Mouse (Mus musculus) heart, embryonic 10.5 days (tissue): ENCODE measurements around the gene 4931406P16Rik. TPM values are rescaled to one million over a fixed set of nuclear protein-coding genes. Genes with fewer than 3 reads are reported as not detected.

Experiments used
- DNase-seq: peaks from one replicate; pipeline ENCODE4 v3.0.0-alpha.2; 2017; ENCODE audit warnings: low spot score
- H3K27ac ChIP-seq: fragments of 300-500 bp; sonication (generic); 2 replicates; pipeline ENCODE4 v1.5.1; 2016; ENCODE audit warnings: mild to moderate bottlenecking
- H3K27me3 ChIP-seq: fragments of 300-500 bp; sonication (generic); 2 replicates; pipeline ENCODE4 v1.6.1; 2016; ENCODE audit warnings: mild to moderate bottlenecking; ENCODE audit not compliant: poor library complexity, insufficient read depth, severe bottlenecking
- H3K36me3 ChIP-seq: fragments of 300-500 bp; sonication (generic); 2 replicates; pipeline ENCODE4 v1.6.1; 2016; ENCODE audit warnings: mild to moderate bottlenecking, moderate library complexity
- H3K4me1 ChIP-seq: fragments of 300-500 bp; sonication (generic); 2 replicates; pipeline ENCODE4 v1.6.1; 2016; ENCODE audit warnings: mild to moderate bottlenecking
- H3K4me3 ChIP-seq: fragments of 300-500 bp; sonication (generic); 2 replicates; pipeline ENCODE4 v1.5.1; 2016; ENCODE audit warnings: mild to moderate bottlenecking, moderate library complexity
- H3K9me3 ChIP-seq: fragments of 300-500 bp; sonication (generic); 2 replicates; pipeline ENCODE4 v1.6.1; 2016; ENCODE audit warnings: mild to moderate bottlenecking, moderate library complexity
- WGBS: fragments of 180-500 bp; shearing (Covaris S2); methylation state at CpG from one replicate; pipeline ENCODE4 v1.1.7; 2016; 5-methylcytosine and 5-hydroxymethylcytosine counted together
- polyA plus RNA-seq: library from polyadenylated mRNA; unstranded; fragments of >200 nt; fragmentation: Nextera tagmentation; extraction: Ambion mirVana; gene quantifications from 2 replicates; pipeline ENCODE4 v1.2.1, GENCODE M21; 2016

Gene 4931406P16Rik
- polyA plus RNA-seq, 1 experiment from 2014 or later = 36.6 TPM

- H3K4me1 ChIP-seq = peaks cover 43% of the 10 kb centered on the region
These were observed 7.9 kb downstream of the 4931406P16Rik start for GRCm38 (mm10) chr7:34305454-34305853.

GRCm38 (mm10) chr7:34302651-34303050 lies 10.7 kb downstream of the 4931406P16Rik start:
- no peaks in the 10 kb centered on the region for H3K27me3 ChIP-seq
- no peaks in the 10 kb centered on the region for H3K9me3 ChIP-seq
- H3K4me3 ChIP-seq = no peak overlapping the region
- DNase-seq = no peak
- 64% methylated on average over 1 of the region's 1 CpGs for WGBS
- H3K36me3 ChIP-seq = peaks cover 15% of the 10 kb centered on the region
- peak overlapping the region; percentile 4; the same call in 1 of the 2 replicates for H3K27ac ChIP-seq
- peaks cover 26% of the 10 kb centered on the region for H3K4me1 ChIP-seq

More at GRCm38 (mm10) chr7:34305454-34305853, 7.9 kb downstream of the 4931406P16Rik start:
- no peak overlapping the region for H3K27ac ChIP-seq
- DNase-seq = no peak
- H3K9me3 ChIP-seq = no peaks in the 10 kb centered on the region
- no peaks in the 10 kb centered on the region for H3K27me3 ChIP-seq
- no peak overlapping the region for H3K4me3 ChIP-seq
- 43% methylated on average over 4 of the region's 4 CpGs for WGBS
- peaks cover 15% of the 10 kb centered on the region for H3K36me3 ChIP-seq

- 71% methylated on average over 3 of the region's 3 CpGs for WGBS
- DNase-seq = no peak
- H3K4me3 ChIP-seq = no peak overlapping the region
- H3K27me3 ChIP-seq = no peaks in the 10 kb centered on the region
- no peaks in the 10 kb centered on the region for H3K9me3 ChIP-seq
- H3K36me3 ChIP-seq = peaks cover 15% of the 10 kb centered on the region
- H3K4me1 ChIP-seq = peaks cover 22% of the 10 kb centered on the region
- H3K27ac ChIP-seq = 0 out of 2 replicates have a peak overlapping the region, but pooled peaks have one; percentile 69
These were observed 11.4 kb downstream of the 4931406P16Rik start for GRCm38 (mm10) chr7:34301952-34302351.

GRCm38 (mm10) chr7:34298818-34299217 lies 14.5 kb downstream of the 4931406P16Rik start:
- peaks cover 22% of the 10 kb centered on the region for H3K36me3 ChIP-seq
- H3K4me3 ChIP-seq = no peak overlapping the region
- 81% methylated on average over 2 of the region's 2 CpGs for WGBS
- peaks cover 14% of the 10 kb centered on the region for H3K4me1 ChIP-seq
- no peaks in the 10 kb centered on the region for H3K9me3 ChIP-seq
- no peaks in the 10 kb centered on the region for H3K27me3 ChIP-seq
- H3K27ac ChIP-seq = no peak overlapping the region
- no peak for DNase-seq

- 85% methylated on average over 3 of the region's 3 CpGs for WGBS
- Histone ChIP-seq H3K4me3 (no peak overlapping the region), H3K27me3 (no peaks in the 10 kb centered on the region), H3K27ac (no peak overlapping the region), H3K9me3 (no peaks in the 10 kb centered on the region), H3K36me3 (peaks cover 7% of the 10 kb centered on the region; the same call in 1 of the 2 replicates), H3K4me1 (peaks cover 14% of the 10 kb centered on the region)
- DNase-seq = no peak
These were observed 17.2 kb downstream of the 4931406P16Rik start for GRCm38 (mm10) chr7:34296124-34296523.

GRCm38 (mm10) chr7:34292633-34293032 lies 20.7 kb downstream of the 4931406P16Rik start:
- WGBS = 91% methylated on average over 2 of the region's 2 CpGs
- peaks cover 6% of the 10 kb centered on the region; the same call in 1 of the 2 replicates for H3K36me3 ChIP-seq
- peaks cover 18% of the 10 kb centered on the region for H3K4me1 ChIP-seq
- H3K4me3 ChIP-seq = no peak overlapping the region
- no peaks in the 10 kb centered on the region for H3K9me3 ChIP-seq
- H3K27me3 ChIP-seq = no peaks in the 10 kb centered on the region
- no peak for DNase-seq
- no peak overlapping the region for H3K27ac ChIP-seq

- no peak for DNase-seq
- Histone ChIP-seq H3K4me3 (no peak overlapping the region), H3K27me3 (no peaks in the 10 kb centered on the region), H3K9me3 (no peaks in the 10 kb centered on the region), H3K36me3 (peaks cover 6% of the 10 kb centered on the region; the same call in 1 of the 2 replicates), H3K27ac (peak overlapping the region; percentile 29; the same call in 1 of the 2 replicates), H3K4me1 (peaks cover 16% of the 10 kb centered on the region)
- WGBS = 53% methylated on average over 1 of the region's 1 CpGs
These were observed 22.1 kb downstream of the 4931406P16Rik start for GRCm38 (mm10) chr7:34291265-34291664.

- no peak for DNase-seq
- Histone ChIP-seq H3K4me1 (peaks cover 11% of the 10 kb centered on the region; the same call in 1 of the 2 replicates), H3K27me3 (no peaks in the 10 kb centered on the region), H3K4me3 (no peak overlapping the region), H3K36me3 (peaks cover 7% of the 10 kb centered on the region), H3K9me3 (no peaks in the 10 kb centered on the region), H3K27ac (peak overlapping the region; percentile 29; the same call in 1 of the 2 replicates)
These were observed 22.8 kb downstream of the 4931406P16Rik start for GRCm38 (mm10) chr7:34290450-34291151.

GRCm38 (mm10) chr7:34277656-34278055 lies 35.7 kb downstream of the 4931406P16Rik start:
- H3K36me3 ChIP-seq = peaks cover 25% of the 10 kb centered on the region; the same call in 1 of the 2 replicates
- H3K27me3 ChIP-seq = no peaks in the 10 kb centered on the region
- H3K9me3 ChIP-seq = no peaks in the 10 kb centered on the region
- no peaks in the 10 kb centered on the region for H3K4me1 ChIP-seq
- WGBS = 94% methylated on average over 2 of the region's 2 CpGs
- no peak overlapping the region for H3K4me3 ChIP-seq
- H3K27ac ChIP-seq = no peak overlapping the region
- no peak for DNase-seq

- Histone ChIP-seq H3K27ac (no peak overlapping the region), H3K4me3 (no peak overlapping the region), H3K4me1 (0 out of 2 replicates have a peak, but pooled peaks cover 4% of the 10 kb centered on the region), H3K9me3 (no peaks in the 10 kb centered on the region), H3K27me3 (no peaks in the 10 kb centered on the region), H3K36me3 (peaks cover 25% of the 10 kb centered on the region; the same call in 1 of the 2 replicates)
- DNase-seq = no peak
- WGBS = 90% methylated on average over 3 of the region's 3 CpGs
These were observed 37.3 kb downstream of the 4931406P16Rik start for GRCm38 (mm10) chr7:34276066-34276465.

- H3K4me1 ChIP-seq = peaks cover 25% of the 10 kb centered on the region
- no peaks in the 10 kb centered on the region for H3K27me3 ChIP-seq
- H3K4me3 ChIP-seq = no peak overlapping the region
- peaks cover 11% of the 10 kb centered on the region; the same call in 1 of the 2 replicates for H3K36me3 ChIP-seq
- H3K27ac ChIP-seq = no peak overlapping the region
- DNase-seq = no peak
- no peaks in the 10 kb centered on the region for H3K9me3 ChIP-seq
- WGBS = 71% methylated on average over 4 of the region's 4 CpGs
These were observed 40.9 kb downstream of the 4931406P16Rik start for GRCm38 (mm10) chr7:34272465-34272864.

GRCm38 (mm10) chr7:34268463-34268862 lies 44.9 kb downstream of the 4931406P16Rik start:
- H3K27me3 ChIP-seq = no peaks in the 10 kb centered on the region
- H3K9me3 ChIP-seq = no peaks in the 10 kb centered on the region
- peaks cover 4% of the 10 kb centered on the region for H3K36me3 ChIP-seq
- WGBS = 43% methylated on average over 1 of the region's 1 CpGs
- H3K4me3 ChIP-seq = no peak overlapping the region
- peak overlapping the region; percentile 47; the same call in 1 of the 2 replicates for H3K27ac ChIP-seq
- peaks cover 40% of the 10 kb centered on the region for H3K4me1 ChIP-seq
- DNase-seq = no peak

- H3K27ac ChIP-seq = peak overlapping the region; percentile 65; the same call in 1 of the 2 replicates
- H3K4me1 ChIP-seq = peaks cover 35% of the 10 kb centered on the region
These were observed 46.9 kb downstream of the 4931406P16Rik start for GRCm38 (mm10) chr7:34266421-34266820.

More at GRCm38 (mm10) chr7:34266421-34266820, 46.9 kb downstream of the 4931406P16Rik start:
- peaks cover 24% of the 10 kb centered on the region for H3K36me3 ChIP-seq
- H3K9me3 ChIP-seq = no peaks in the 10 kb centered on the region
- no peaks in the 10 kb centered on the region for H3K27me3 ChIP-seq
- no peak for DNase-seq
- no peak overlapping the region for H3K4me3 ChIP-seq
